Mouse (Mus musculus) lung, postnatal 0 days (tissue): ENCODE results near the gene Phxr2. TPM values are rescaled to one million over a fixed set of nuclear protein-coding genes. Genes with fewer than 3 reads are reported as not detected.
A peak's percentile ranks its signal among the peaks of the same experiment; 100 is the strongest.

Source experiments
- ATAC-seq: fragments of 200-750 bp; cut with Nextera tagmentation; 2 replicates; pipeline ENCODE4 v1.8.0; 2017; ENCODE audit warnings: moderate library complexity
- DNase-seq: peaks from one replicate; pipeline ENCODE4 v3.0.0-alpha.2; 2016; ENCODE audit warnings: low spot score
- H3K27ac ChIP-seq: fragments of 300-500 bp; sonication (generic); 2 replicates; pipeline ENCODE4 v1.5.1; 2014; ENCODE audit warnings: antibody characterized with exemption, mild to moderate bottlenecking, low read length, mixed read lengths
- H3K27me3 ChIP-seq: fragments of 300-500 bp; sonication (generic); replicated peaks from 2 replicates; pipeline ENCODE4 v1.6.1; 2014; ENCODE audit warnings: low read length, mixed read lengths; ENCODE audit not compliant: insufficient read depth
- H3K36me3 ChIP-seq: fragments of 300-500 bp; sonication (generic); 2 replicates; pipeline ENCODE4 v1.6.1; 2014; ENCODE audit warnings: low read length, mixed read lengths; ENCODE audit not compliant: insufficient read depth
- H3K4me1 ChIP-seq: fragments of 300-500 bp; sonication (generic); 2 replicates; pipeline ENCODE4 v1.6.1; 2014; ENCODE audit warnings: antibody characterized with exemption, low read depth, low read length, mixed read lengths; ENCODE audit not compliant: insufficient read depth
- H3K4me2 ChIP-seq: fragments of 300-500 bp; sonication (generic); replicated peaks from 2 replicates; pipeline ENCODE4 v1.6.1; 2014; ENCODE audit warnings: low read depth, mild to moderate bottlenecking, low read length, moderate library complexity, mixed read lengths
- H3K4me3 ChIP-seq: fragments of 300-500 bp; sonication (generic); 2 replicates; pipeline ENCODE4 v1.5.1; 2014; ENCODE audit warnings: low read depth, low read length
- H3K9ac ChIP-seq: fragments of 300-500 bp; sonication (generic); replicated peaks from 2 replicates; pipeline ENCODE4 v1.6.1; 2014; ENCODE audit warnings: low read depth, mild to moderate bottlenecking
- H3K9me3 ChIP-seq: fragments of 300-500 bp; sonication (generic); 2 replicates; pipeline ENCODE4 v1.6.1; 2016; ENCODE audit warnings: low read length, mixed read lengths
- CTCF ChIP-seq: IDR thresholded peaks from 2 replicates; pipeline ENCODE4 v1.5.1; 2016; ENCODE audit warnings: antibody characterized with exemption, mild to moderate bottlenecking
- EP300 ChIP-seq: IDR thresholded peaks from 2 replicates; pipeline ENCODE4 v1.6.1; 2016; ENCODE audit warnings: antibody characterized with exemption, mild to moderate bottlenecking, control low read depth
- WGBS: fragments of 180-500 bp; shearing (Covaris S2); extraction: QIAGEN DNeasy Blood & Tissue Kit; methylation state at CpG from one replicate; pipeline ENCODE4 v1.1.7; 2014; 5-methylcytosine and 5-hydroxymethylcytosine counted together
- polyA plus RNA-seq: library from polyadenylated mRNA; unstranded; fragments of >200 nt; fragmentation: Nextera tagmentation; extraction: Ambion mirVana; gene quantifications from 2 replicates; pipeline ENCODE4 v1.2.1, GENCODE M21; 2015

Phxr2 gene
- polyA plus RNA-seq, 1 experiment from 2014 or later = not detected

- Histone ChIP-seq H3K9ac (peak within 1 kb of the TSS; percentile 70), H3K4me1 (peaks cover 3% of the 10 kb centered on the region; the same call in 1 of the 2 replicates), H3K27ac (peak within 1 kb of the TSS; percentile 83), H3K4me3 (peak within 1 kb of the TSS; percentile 86), H3K9me3 (no peaks in the 10 kb centered on the region), H3K36me3 (no peaks in the 10 kb centered on the region), H3K27me3 (no peaks in the 10 kb centered on the region), H3K4me2 (peak within 1 kb of the TSS; percentile 98)
- peak; percentile 93 for ATAC-seq
- peak; percentile 93 for DNase-seq
- TF ChIP-seq CTCF (no peak), EP300 (no peak)
- WGBS = 1% methylated on average over 89 of the region's 106 CpGs
Measured at GRCm38 (mm10) chr10:99106703-99107631, 19.2 kb downstream of the Phxr2 start, which contains the start of gene Poc1b. Gene Poc1b (plus strand): TSS chr10:99107036.

- Histone ChIP-seq H3K27ac (no peak overlapping the region), H3K4me2 (peak overlapping the region; percentile 98), H3K9me3 (no peaks in the 10 kb centered on the region), H3K36me3 (no peaks in the 10 kb centered on the region), H3K27me3 (no peaks in the 10 kb centered on the region), H3K4me1 (peaks cover 3% of the 10 kb centered on the region; the same call in 1 of the 2 replicates), H3K4me3 (peak overlapping the region; percentile 86), H3K9ac (no peak overlapping the region)
- 32% methylated on average over 8 of the region's 8 CpGs for WGBS
- TF ChIP-seq EP300 (no peak), CTCF (no peak)
- DNase-seq = no peak
- ATAC-seq = no peak
Measured at GRCm38 (mm10) chr10:99106311-99106702, 19.8 kb downstream of the Phxr2 start.

- DNase-seq = no peak
- Histone ChIP-seq H3K36me3 (no peaks in the 10 kb centered on the region), H3K27ac (no peak overlapping the region), H3K4me2 (no peak overlapping the region), H3K4me3 (no peak overlapping the region), H3K4me1 (peaks cover 3% of the 10 kb centered on the region; the same call in 1 of the 2 replicates), H3K27me3 (no peaks in the 10 kb centered on the region), H3K9ac (no peak overlapping the region), H3K9me3 (no peaks in the 10 kb centered on the region)
- TF ChIP-seq EP300 (no peak), CTCF (no peak)
- 77% methylated on average over 3 of the region's 3 CpGs for WGBS
- no peak for ATAC-seq
Measured at GRCm38 (mm10) chr10:99105522-99105921, 20.6 kb downstream of the Phxr2 start.

- Histone ChIP-seq H3K27ac (no peak overlapping the region), H3K9ac (no peak overlapping the region), H3K27me3 (no peaks in the 10 kb centered on the region), H3K4me3 (no peak overlapping the region), H3K9me3 (no peaks in the 10 kb centered on the region), H3K36me3 (no peaks in the 10 kb centered on the region), H3K4me2 (no peak overlapping the region), H3K4me1 (no peaks in the 10 kb centered on the region)
- no peak for ATAC-seq
- 70% methylated on average over 10 of the region's 10 CpGs for WGBS
- peak; percentile 46 for DNase-seq
- peak; percentile 77 for TF ChIP-seq CTCF
- TF ChIP-seq EP300 = no peak
Measured at GRCm38 (mm10) chr10:99097374-99097773, 28.8 kb downstream of the Phxr2 start.

- Histone ChIP-seq H3K4me1 (no peaks in the 10 kb centered on the region), H3K4me2 (no peak overlapping the region), H3K9ac (no peak overlapping the region), H3K4me3 (no peak overlapping the region), H3K27ac (no peak overlapping the region), H3K36me3 (no peaks in the 10 kb centered on the region), H3K27me3 (no peaks in the 10 kb centered on the region), H3K9me3 (no peaks in the 10 kb centered on the region)
- 71% methylated on average over 2 of the region's 2 CpGs for WGBS
- DNase-seq = no peak
- TF ChIP-seq CTCF = no peak
- no peak for TF ChIP-seq EP300
- ATAC-seq = no peak
Measured at GRCm38 (mm10) chr10:99095114-99095513, 31.0 kb downstream of the Phxr2 start.

GRCm38 (mm10) chr10:99093364-99093763 lies 32.8 kb downstream of the Phxr2 start:
- WGBS = 72% methylated on average over 2 of the region's 2 CpGs
- H3K4me1 ChIP-seq = no peaks in the 10 kb centered on the region
- ATAC-seq = no peak
- DNase-seq = no peak
- H3K4me2 ChIP-seq = no peak overlapping the region
- no peaks in the 10 kb centered on the region for H3K27me3 ChIP-seq
- no peak overlapping the region for H3K27ac ChIP-seq
- no peaks in the 10 kb centered on the region for H3K36me3 ChIP-seq
- H3K9ac ChIP-seq = no peak overlapping the region
- no peaks in the 10 kb centered on the region for H3K9me3 ChIP-seq
- H3K4me3 ChIP-seq = no peak overlapping the region
- TF ChIP-seq EP300 (no peak), CTCF (no peak)
